Mouse (Mus musculus) myocyte (in vitro differentiated cells): ENCODE data around the gene Ccn5. TPM values are rescaled to one million over a fixed set of nuclear protein-coding genes. Genes with fewer than 3 reads are reported as not detected.
A peak's percentile ranks its signal among the peaks of the same experiment; 100 is the strongest.

Source experiments
- H3K27me3 ChIP-seq: one replicate; pipeline ENCODE4 v1.6.1; 2011; ENCODE audit not compliant: control insufficient read depth, insufficient read depth, insufficient read length
- H3K36me3 ChIP-seq: one replicate; pipeline ENCODE4 v1.6.1; 2011; ENCODE audit not compliant: control insufficient read depth, insufficient read depth
- H3K4me2 ChIP-seq: one replicate; pipeline ENCODE4 v1.6.1; 2011; ENCODE audit warnings: low read depth, control low read depth
- H3K4me3 ChIP-seq: one replicate; pipeline ENCODE4 v1.5.1; 2011; ENCODE audit warnings: mild to moderate bottlenecking, control low read depth, moderate library complexity
- H3K79me2 ChIP-seq: one replicate; pipeline ENCODE4 v1.6.1; 2011; ENCODE audit not compliant: control insufficient read depth, insufficient read depth
- H3ac ChIP-seq: one replicate; pipeline ENCODE4 v1.6.1; 2011; ENCODE audit not compliant: control insufficient read depth, insufficient read length
- CEBPB ChIP-seq: IDR thresholded peaks from 2 replicates; pipeline ENCODE4 v1.6.1; 2011; ENCODE audit warnings: mild to moderate bottlenecking, moderate library complexity; ENCODE audit not compliant: poor library complexity, insufficient read depth, severe bottlenecking
- E2F4 ChIP-seq: IDR thresholded peaks from one replicate; pipeline ENCODE4 v1.6.1; 2011; ENCODE audit warnings: mild to moderate bottlenecking, control low read depth, moderate library complexity; ENCODE audit not compliant: insufficient read depth
- MAX ChIP-seq: IDR thresholded peaks from one replicate; pipeline ENCODE4 v1.6.1; 2011; ENCODE audit warnings: low read depth, mild to moderate bottlenecking, control low read depth
- MYOD1 ChIP-seq, 3 experiments: IDR thresholded peaks; one replicate each; pipeline ENCODE4 v1.6.1; 2011; ENCODE audit warnings: control low read depth in 2 of 3, low read depth in 2 of 3, mild to moderate bottlenecking in 2 of 3, moderate library complexity in 1 of 3; ENCODE audit not compliant: insufficient read length in 2 of 3, control insufficient read depth in 1 of 3
- MYOG ChIP-seq, 3 experiments: IDR thresholded peaks; one replicate each; pipeline ENCODE4 v1.6.1; 2011; ENCODE audit warnings: control low read depth in 2 of 3, low read depth in 2 of 3, mild to moderate bottlenecking in 2 of 3; ENCODE audit not compliant: insufficient read length in 2 of 3, control insufficient read depth in 1 of 3, insufficient read depth in 1 of 3
- POLR2A ChIP-seq: IDR thresholded peaks from one replicate; pipeline ENCODE4 v1.6.1; 2011; ENCODE audit warnings: low read depth, mild to moderate bottlenecking, control low read depth, moderate library complexity; ENCODE audit not compliant: insufficient read length
- POLR2AphosphoS2 ChIP-seq: IDR thresholded peaks from one replicate; pipeline ENCODE4 v1.6.1; 2011; ENCODE audit warnings: low read depth, control low read depth; ENCODE audit not compliant: insufficient read length
- REST ChIP-seq: IDR thresholded peaks from one replicate; pipeline ENCODE4 v1.6.1; 2011; ENCODE audit warnings: mild to moderate bottlenecking, control low read depth, moderate library complexity; ENCODE audit not compliant: insufficient read depth, insufficient read length
- SRF ChIP-seq: IDR thresholded peaks from one replicate; pipeline ENCODE4 v1.6.1; 2011; ENCODE audit warnings: low read depth; ENCODE audit not compliant: control insufficient read depth, insufficient read length
- TCF12 ChIP-seq: IDR thresholded peaks from one replicate; pipeline ENCODE4 v1.6.1; 2011; ENCODE audit warnings: mild to moderate bottlenecking, control low read depth; ENCODE audit not compliant: poor library complexity, insufficient read depth, severe bottlenecking
- TCF3 ChIP-seq: IDR thresholded peaks from one replicate; pipeline ENCODE4 v1.6.1; 2011; ENCODE audit warnings: low read depth, control low read depth; ENCODE audit not compliant: insufficient read length
- USF1 ChIP-seq: IDR thresholded peaks from one replicate; pipeline ENCODE4 v1.6.1; 2011; ENCODE audit warnings: low read depth, mild to moderate bottlenecking, control low read depth, moderate library complexity
- polyA plus RNA-seq: library from polyadenylated mRNA; unstranded; fragments of >200 nt; fragmentation: generic; extraction: Trizol; gene quantifications from one replicate; pipeline ENCODE4 v1.2.1, GENCODE M21; 2012; ENCODE audit warnings: missing spikeins

Ccn5 gene
- polyA plus RNA-seq, 1 experiment: 2.0 TPM

DNA sequence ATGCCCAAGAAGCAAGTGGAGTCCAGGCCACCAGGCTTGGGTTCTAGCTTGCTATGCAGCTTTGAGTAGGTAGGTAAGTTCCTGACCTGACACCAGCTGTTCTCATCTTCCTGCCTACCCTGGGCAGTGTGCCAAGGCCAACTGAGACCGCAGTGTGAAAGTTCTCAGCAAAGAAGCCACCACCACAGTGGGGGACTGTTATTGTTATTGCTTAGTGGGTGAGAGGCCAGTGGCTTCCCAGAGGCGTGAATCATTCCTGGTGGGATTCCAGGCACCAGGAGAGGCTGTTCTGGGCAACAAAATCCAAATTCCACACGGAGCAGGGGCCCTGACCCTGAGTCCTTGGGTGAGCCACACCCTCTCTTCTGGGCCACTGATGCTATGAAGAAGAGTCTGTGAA is 19.8 kb upstream of the Ccn5 start:
- TF ChIP-seq MYOG (IDR thresholded peaks at IDR 0.05; ENCODE audit: control insufficient read depth in 1 of 3, insufficient read depth in 1 of 3, insufficient read length in 2 of 3, low read depth in 2 of 3) (peak in 2 of 3 experiments; percentile 67 to 88), REST (no peak), TCF3 (peak; percentile 27), SRF (no peak), MAX (no peak), MYOD1 (IDR thresholded peaks at IDR 0.05; ENCODE audit: control insufficient read depth in 1 of 3, insufficient read length in 2 of 3, low read depth in 2 of 3) (peak in 2 of 3 experiments; percentile 79 to 82), E2F4 (no peak), POLR2A (no peak), CEBPB (0 out of 2 replicates have a peak, but pooled peaks have one; percentile 22), POLR2AphosphoS2 (no peak), USF1 (no peak), TCF12 (peak; percentile 61)
- Histone ChIP-seq H3K4me2 (peak overlapping the region; percentile 64), H3K4me3 (no peak overlapping the region), H3K36me3 (no peaks in the 10 kb centered on the region), H3ac (no peak overlapping the region), H3K79me2 (no peaks in the 10 kb centered on the region), H3K27me3 (no peaks in the 10 kb centered on the region)

DNA sequence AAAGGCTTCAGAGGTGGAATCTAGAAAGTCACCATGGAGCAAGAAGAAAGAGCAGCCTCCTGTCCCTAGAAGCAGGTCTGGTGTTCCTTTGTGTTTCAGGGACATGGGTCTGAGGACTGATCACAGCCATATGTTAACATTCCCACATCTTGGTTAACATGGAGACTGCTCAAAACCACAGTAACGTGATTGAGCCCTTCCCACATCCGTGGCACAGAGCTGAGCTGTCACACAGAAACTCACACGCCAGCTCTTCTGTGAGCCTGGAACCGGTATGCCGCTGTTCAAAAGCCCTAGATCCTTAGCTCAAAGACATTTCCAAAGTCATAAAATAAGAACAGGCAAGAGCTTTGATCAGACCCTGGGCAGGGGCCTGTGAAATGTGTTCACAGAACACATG is 19.3 kb upstream of the Ccn5 start:
- H3K4me3 ChIP-seq: no peak overlapping the region
- TF ChIP-seq USF1 (no peak), MYOG (IDR thresholded peaks at IDR 0.05; ENCODE audit: control insufficient read depth in 1 of 3, insufficient read depth in 1 of 3, insufficient read length in 2 of 3, low read depth in 2 of 3) (no peak), POLR2AphosphoS2 (no peak), TCF12 (no peak), REST (no peak), SRF (no peak), MAX (no peak), E2F4 (no peak), MYOD1 (IDR thresholded peaks at IDR 0.05; ENCODE audit: control insufficient read depth in 1 of 3, insufficient read length in 2 of 3, low read depth in 2 of 3) (no peak), CEBPB (no peak), POLR2A (no peak), TCF3 (no peak)
- no peaks in the 10 kb centered on the region for H3K79me2 ChIP-seq
- H3K27me3 ChIP-seq: no peaks in the 10 kb centered on the region
- H3ac ChIP-seq: no peak overlapping the region
- H3K4me2 ChIP-seq: peak overlapping the region; percentile 64
- no peaks in the 10 kb centered on the region for H3K36me3 ChIP-seq

DNA sequence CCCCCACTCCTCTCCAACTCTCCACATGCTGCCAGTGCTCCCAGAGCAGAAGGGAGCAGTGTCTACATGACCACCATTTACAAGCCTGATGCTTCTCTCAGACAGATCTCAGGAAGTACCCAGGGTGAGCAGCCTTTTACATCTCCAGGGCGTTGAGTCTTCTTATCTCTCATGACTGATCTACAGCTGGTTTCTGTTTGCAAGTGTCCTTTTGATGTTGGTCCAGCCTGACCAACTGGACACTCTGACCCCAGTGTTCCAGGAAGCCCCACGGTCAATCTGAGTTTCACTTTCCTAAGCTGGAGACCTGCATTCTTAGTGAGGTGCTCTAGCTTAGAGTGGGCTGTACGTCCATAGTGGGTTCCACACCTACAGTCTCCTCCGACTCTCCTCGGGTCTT is 16.8 kb upstream of the Ccn5 start:
- TF ChIP-seq MYOG (IDR thresholded peaks at IDR 0.05; ENCODE audit: control insufficient read depth in 1 of 3, insufficient read depth in 1 of 3, insufficient read length in 2 of 3, low read depth in 2 of 3): no peak
- no peak for TF ChIP-seq USF1
- no peak for TF ChIP-seq MYOD1 (IDR thresholded peaks at IDR 0.05; ENCODE audit: control insufficient read depth in 1 of 3, insufficient read length in 2 of 3, low read depth in 2 of 3)
- no peak for TF ChIP-seq TCF12
- no peak for TF ChIP-seq POLR2A
- no peak for TF ChIP-seq E2F4
- TF ChIP-seq SRF: no peak
- H3K4me3 ChIP-seq: no peak overlapping the region
- no peak overlapping the region for H3ac ChIP-seq
- no peaks in the 10 kb centered on the region for H3K27me3 ChIP-seq
- H3K79me2 ChIP-seq: no peaks in the 10 kb centered on the region
- H3K4me2 ChIP-seq: no peak overlapping the region
- no peaks in the 10 kb centered on the region for H3K36me3 ChIP-seq

DNA sequence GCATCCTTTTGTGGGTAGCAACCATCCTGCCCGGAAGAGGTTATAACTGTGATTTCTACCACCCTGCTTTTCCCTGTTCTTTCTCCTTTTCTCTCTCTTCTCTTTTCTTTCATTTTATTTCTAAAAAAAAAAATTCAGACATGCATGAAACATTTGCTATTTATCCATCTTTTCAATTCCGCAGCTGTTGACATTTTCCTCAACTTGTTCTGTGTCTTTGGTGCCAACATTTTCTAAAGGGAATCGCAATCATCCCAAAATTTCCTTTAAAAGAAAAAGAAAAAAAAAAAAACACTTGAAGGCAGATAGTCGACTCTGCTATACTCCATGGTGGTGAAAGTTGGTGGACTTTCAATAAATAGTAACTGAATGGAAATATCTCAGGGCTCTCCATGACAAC is 11.5 kb upstream of the Ccn5 start:
- Histone ChIP-seq H3K36me3 (no peaks in the 10 kb centered on the region), H3K27me3 (no peaks in the 10 kb centered on the region), H3K4me3 (no peak overlapping the region), H3K79me2 (no peaks in the 10 kb centered on the region), H3K4me2 (no peak overlapping the region), H3ac (no peak overlapping the region)
- TF ChIP-seq REST (no peak), MAX (no peak), SRF (no peak), USF1 (no peak), POLR2A (no peak), POLR2AphosphoS2 (no peak), MYOD1 (IDR thresholded peaks at IDR 0.05; ENCODE audit: control insufficient read depth in 1 of 3, insufficient read length in 2 of 3, low read depth in 2 of 3) (no peak), E2F4 (no peak), TCF3 (no peak)

DNA sequence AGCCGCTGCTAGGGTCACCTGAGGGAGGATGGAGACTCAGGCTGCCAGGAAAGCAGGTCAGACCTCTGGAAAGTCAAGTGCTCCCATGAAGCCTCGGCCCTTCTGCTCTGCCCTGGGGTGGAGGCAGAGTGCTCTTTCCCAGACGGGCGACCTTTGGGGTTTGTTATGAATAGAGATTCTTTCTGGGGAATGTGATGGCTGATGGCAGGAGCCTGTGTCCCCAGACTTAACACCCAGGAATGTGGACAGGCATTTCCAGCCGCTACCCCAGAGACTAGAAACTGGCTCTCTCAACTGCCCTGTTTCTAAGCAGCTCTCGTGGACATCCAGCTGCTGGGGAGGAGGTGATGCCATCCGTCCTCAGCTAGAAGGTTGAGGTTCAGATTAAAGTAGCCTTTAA is 11.0 kb upstream of the Ccn5 start:
- Histone ChIP-seq H3K4me3 (no peak overlapping the region), H3K27me3 (no peaks in the 10 kb centered on the region), H3ac (no peak overlapping the region), H3K79me2 (no peaks in the 10 kb centered on the region), H3K36me3 (no peaks in the 10 kb centered on the region), H3K4me2 (no peak overlapping the region)
- TF ChIP-seq MYOD1 (IDR thresholded peaks at IDR 0.05; ENCODE audit: control insufficient read depth in 1 of 3, insufficient read length in 2 of 3, low read depth in 2 of 3) (no peak), MYOG (IDR thresholded peaks at IDR 0.05; ENCODE audit: control insufficient read depth in 1 of 3, insufficient read depth in 1 of 3, insufficient read length in 2 of 3, low read depth in 2 of 3) (no peak), USF1 (no peak), TCF12 (no peak), E2F4 (no peak), TCF3 (no peak), CEBPB (no peak), POLR2A (no peak), SRF (no peak), REST (no peak), MAX (no peak), POLR2AphosphoS2 (no peak)
